Mouse (Mus musculus) intestine, embryonic 15.5 days (tissue): ENCODE results near the gene Cd63. TPM values are rescaled to one million over a fixed set of nuclear protein-coding genes. Genes with fewer than 3 reads are reported as not detected.

Experiments
- ATAC-seq: fragments of 200-750 bp; cut with Nextera tagmentation; 2 replicates; pipeline ENCODE4 v1.8.0; 2017; ENCODE audit warnings: moderate TSS enrichment, moderate library complexity
- H3K27ac ChIP-seq: fragments of 300-500 bp; sonication (generic); 2 replicates; pipeline ENCODE4 v1.5.1; 2015; ENCODE audit warnings: mild to moderate bottlenecking, inconsistent platforms
- H3K27me3 ChIP-seq: fragments of 300-500 bp; sonication (generic); replicated peaks from 2 replicates; pipeline ENCODE4 v1.6.1; 2015; ENCODE audit warnings: inconsistent platforms
- H3K36me3 ChIP-seq: fragments of 300-500 bp; sonication (generic); 2 replicates; pipeline ENCODE4 v1.6.1; 2015; ENCODE audit warnings: inconsistent platforms
- H3K4me1 ChIP-seq: fragments of 300-500 bp; sonication (generic); replicated peaks from 2 replicates; pipeline ENCODE4 v1.6.1; 2015; ENCODE audit warnings: inconsistent platforms
- H3K4me2 ChIP-seq: fragments of 300-500 bp; sonication (generic); replicated peaks from 2 replicates; pipeline ENCODE4 v1.6.1; 2015; ENCODE audit warnings: mild to moderate bottlenecking, inconsistent platforms
- H3K4me3 ChIP-seq: fragments of 300-500 bp; sonication (generic); replicated peaks from 2 replicates; pipeline ENCODE4 v1.5.1; 2015; ENCODE audit warnings: inconsistent platforms
- H3K9ac ChIP-seq: fragments of 300-500 bp; sonication (generic); 2 replicates; pipeline ENCODE4 v1.6.1; 2015; ENCODE audit warnings: inconsistent platforms
- H3K9me3 ChIP-seq: fragments of 300-500 bp; sonication (generic); 2 replicates; pipeline ENCODE4 v1.6.1; 2016; ENCODE audit warnings: inconsistent platforms
- WGBS: fragments of 180-500 bp; shearing (Covaris S2); methylation state at CpG from one replicate; pipeline ENCODE4 v1.1.7; 2015; 5-methylcytosine and 5-hydroxymethylcytosine counted together
- polyA plus RNA-seq: library from polyadenylated mRNA; unstranded; fragments of >200 nt; fragmentation: Nextera tagmentation; extraction: Ambion mirVana; gene quantifications from 2 replicates; pipeline ENCODE4 v1.2.1, GENCODE M21; 2015

Gene Cd63
- polyA plus RNA-seq, 1 experiment from 2014 or later: 708 TPM

DNA sequence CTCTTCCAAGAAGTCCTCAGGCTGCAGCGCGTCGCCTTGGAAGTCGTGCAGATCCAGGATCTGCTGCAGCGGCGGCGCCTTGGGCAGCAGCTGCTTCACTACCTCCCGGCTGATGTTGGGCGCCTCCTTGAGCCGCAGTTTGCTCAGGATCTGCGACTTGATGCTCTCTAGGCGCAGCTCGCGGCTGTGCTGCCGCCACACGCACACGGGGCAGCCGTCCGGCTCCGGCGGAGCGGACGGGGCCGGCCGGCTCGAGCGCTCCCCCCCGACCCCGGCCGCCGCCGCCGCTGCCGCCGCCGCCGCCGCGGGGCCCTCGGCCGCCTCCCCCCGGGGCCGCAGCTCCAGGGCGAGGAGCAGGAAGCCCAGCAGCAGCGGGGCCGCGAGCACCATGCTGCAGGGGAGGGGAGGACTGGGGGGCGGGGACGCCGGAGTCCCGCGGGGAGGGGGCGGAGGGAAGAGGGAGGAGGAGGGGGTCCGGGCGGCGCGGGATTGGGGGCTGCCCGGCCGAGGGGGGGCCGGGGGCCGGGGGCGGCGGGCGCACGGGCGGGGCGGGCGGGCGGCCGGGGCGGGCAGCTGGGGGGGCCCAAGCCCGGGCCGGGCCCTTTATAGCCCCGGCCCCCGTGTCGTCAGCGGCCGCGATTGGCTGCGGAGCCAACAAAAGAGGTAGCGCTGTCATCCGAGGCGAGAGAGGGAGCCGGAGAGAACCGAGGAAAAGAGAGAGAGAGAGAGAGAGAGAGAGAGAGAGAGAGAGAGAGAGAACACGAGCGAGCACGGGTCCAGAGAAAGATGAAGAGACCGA, 9.3 kb upstream of the Cd63 start, which contains the start of gene Gdf11:
Gene Gdf11, minus strand, starts transcription at position 423 of the 799 bp plus-strand sequence.
- peaks cover 11% of the 10 kb centered on the region for H3K27me3 ChIP-seq
- WGBS: under 1% methylated on average over 63 of the region's 89 CpGs
- H3K4me1 ChIP-seq: peaks cover 29% of the 10 kb centered on the region
- H3K4me3 ChIP-seq: peak within 1 kb of the TSS; percentile 75
- peak within 1 kb of the TSS; percentile 92 for H3K4me2 ChIP-seq
- H3K9me3 ChIP-seq: no peaks in the 10 kb centered on the region
- peak; percentile 84 for ATAC-seq
- H3K9ac ChIP-seq: peak within 1 kb of the TSS; percentile 71
- H3K27ac ChIP-seq: peak within 1 kb of the TSS; percentile 91
- no peaks in the 10 kb centered on the region for H3K36me3 ChIP-seq

DNA sequence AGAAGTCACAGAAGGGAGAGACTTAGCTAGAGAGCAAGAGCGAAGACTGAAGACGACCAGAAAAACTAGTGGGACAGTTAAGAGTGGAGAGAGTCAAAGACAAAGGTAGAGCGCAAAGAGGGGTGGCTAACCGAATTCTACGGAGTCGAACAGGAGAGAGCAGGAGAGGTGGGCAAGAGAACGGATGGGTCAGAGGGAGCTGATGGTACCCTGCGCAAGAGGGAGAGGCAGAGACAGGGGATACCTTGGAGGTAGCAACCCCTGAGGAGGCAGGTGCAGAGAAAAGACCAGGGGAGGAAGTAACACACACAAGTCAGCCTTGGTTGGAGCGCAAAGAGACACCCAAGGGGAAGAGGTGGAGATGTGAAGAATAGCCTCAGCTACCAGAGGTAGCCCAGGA, 8.5 kb upstream of the Cd63 start:
- H3K36me3 ChIP-seq: no peaks in the 10 kb centered on the region
- H3K9ac ChIP-seq: peak overlapping the region; percentile 71
- peak overlapping the region; percentile 75 for H3K4me3 ChIP-seq
- H3K27me3 ChIP-seq: peaks cover 14% of the 10 kb centered on the region
- H3K27ac ChIP-seq: peak overlapping the region; percentile 91
- peaks cover 29% of the 10 kb centered on the region for H3K4me1 ChIP-seq
- ATAC-seq: no peak
- H3K9me3 ChIP-seq: no peaks in the 10 kb centered on the region
- 6% methylated on average over 9 of the region's 9 CpGs for WGBS
- H3K4me2 ChIP-seq: peak overlapping the region; percentile 92

DNA sequence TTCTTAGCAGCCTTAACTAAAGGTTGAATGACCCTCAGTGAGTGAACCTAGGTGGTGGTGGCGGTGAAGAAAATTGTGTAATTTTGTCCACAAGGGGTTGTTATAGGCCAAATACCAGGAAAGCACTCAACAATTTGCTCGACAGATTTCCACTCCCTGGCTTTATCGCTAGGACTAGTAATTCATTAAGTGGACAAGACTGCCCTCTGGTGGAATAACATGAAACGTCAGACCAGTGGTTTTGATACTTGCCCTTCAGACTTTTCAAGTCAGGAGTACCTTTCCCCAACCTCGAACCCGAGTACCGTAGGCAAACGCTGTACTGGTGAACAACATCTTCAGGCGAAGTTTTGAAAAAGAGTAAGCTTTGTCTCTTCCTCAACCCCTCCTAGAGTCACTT, 5.4 kb upstream of the Cd63 start:
- ATAC-seq: peak; percentile 21; the same call in 1 of the 2 replicates
- no peak overlapping the region for H3K4me3 ChIP-seq
- H3K27me3 ChIP-seq: peaks cover 14% of the 10 kb centered on the region
- no peak overlapping the region for H3K9ac ChIP-seq
- under 1% methylated on average over 9 of the region's 9 CpGs for WGBS
- H3K27ac ChIP-seq: no peak overlapping the region
- H3K36me3 ChIP-seq: no peaks in the 10 kb centered on the region
- H3K4me2 ChIP-seq: peak overlapping the region; percentile 33
- H3K9me3 ChIP-seq: no peaks in the 10 kb centered on the region
- H3K4me1 ChIP-seq: peaks cover 11% of the 10 kb centered on the region

DNA sequence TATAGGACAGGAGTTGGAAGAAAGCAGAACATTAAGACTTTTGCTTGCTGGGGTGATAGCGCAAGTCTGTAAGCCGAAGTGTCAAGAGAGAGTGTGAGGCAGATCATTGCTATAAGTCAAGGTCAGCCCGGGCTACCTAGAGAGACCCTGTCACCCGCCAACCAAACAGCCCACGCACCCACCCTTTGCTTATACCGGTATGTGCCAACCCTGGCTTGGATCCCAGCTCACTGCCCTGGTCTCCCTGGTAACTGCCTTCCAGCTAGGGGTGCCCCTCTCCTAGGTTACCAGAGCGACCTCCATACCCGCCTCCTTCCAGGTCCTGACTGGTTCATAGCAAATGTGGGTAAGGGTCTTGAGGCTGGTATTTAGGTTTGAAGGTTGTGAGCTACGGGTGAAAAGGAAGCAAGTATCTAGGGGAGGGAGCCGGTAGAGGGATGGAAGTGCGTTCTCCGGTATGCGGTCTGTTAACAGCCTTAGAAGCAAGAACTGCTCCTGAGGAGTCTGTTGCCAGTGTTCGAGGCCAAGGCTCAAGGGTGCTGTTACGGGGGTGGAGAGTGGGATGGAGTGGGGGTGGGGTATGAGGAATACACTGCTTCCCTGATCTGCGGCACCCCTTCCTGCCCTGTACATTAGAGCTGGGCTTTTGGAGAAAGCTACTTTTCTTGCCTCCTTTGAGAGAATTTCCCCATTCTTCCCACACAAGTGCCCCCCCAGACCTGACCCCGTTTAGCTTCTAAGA, 4.7 kb upstream of the Cd63 start:
- H3K4me1 ChIP-seq: peaks cover 8% of the 10 kb centered on the region; the same call in 1 of the 2 replicates
- peak overlapping the region; percentile 33 for H3K4me2 ChIP-seq
- H3K27me3 ChIP-seq: peaks cover 14% of the 10 kb centered on the region
- no peaks in the 10 kb centered on the region for H3K9me3 ChIP-seq
- no peak for ATAC-seq
- no peaks in the 10 kb centered on the region for H3K36me3 ChIP-seq
- H3K4me3 ChIP-seq: no peak overlapping the region
- H3K9ac ChIP-seq: no peak overlapping the region
- WGBS: 5% methylated on average over 17 of the region's 17 CpGs
- H3K27ac ChIP-seq: no peak overlapping the region

DNA sequence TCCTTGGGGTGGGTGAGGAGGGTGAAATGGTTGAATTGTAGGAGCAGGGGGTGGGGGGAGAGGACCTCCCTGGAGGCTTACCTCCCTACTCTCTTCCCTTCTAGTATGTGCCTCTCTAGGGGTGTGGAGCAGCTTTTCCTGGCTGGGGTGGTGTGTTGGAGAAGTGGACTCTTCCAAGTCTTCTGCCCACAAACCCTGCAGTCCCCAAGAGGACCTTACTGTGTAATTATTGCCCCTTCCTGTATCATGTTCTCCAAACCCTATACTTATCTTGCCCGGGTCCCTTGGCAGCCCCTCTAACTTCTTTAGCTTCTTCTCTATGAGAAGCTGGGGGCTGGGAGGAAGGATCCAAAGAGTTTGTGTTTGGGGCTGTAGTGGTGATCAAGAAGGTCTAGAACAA, 4.0 kb upstream of the Cd63 start:
- Histone ChIP-seq H3K27ac (no peak overlapping the region), H3K4me3 (no peak overlapping the region), H3K9me3 (no peaks in the 10 kb centered on the region), H3K4me1 (peaks cover 8% of the 10 kb centered on the region; the same call in 1 of the 2 replicates), H3K36me3 (no peaks in the 10 kb centered on the region), H3K4me2 (no peak overlapping the region), H3K27me3 (peaks cover 14% of the 10 kb centered on the region), H3K9ac (no peak overlapping the region)
- ATAC-seq: no peak
- WGBS: 50% methylated on average over 1 of the region's 1 CpGs

DNA sequence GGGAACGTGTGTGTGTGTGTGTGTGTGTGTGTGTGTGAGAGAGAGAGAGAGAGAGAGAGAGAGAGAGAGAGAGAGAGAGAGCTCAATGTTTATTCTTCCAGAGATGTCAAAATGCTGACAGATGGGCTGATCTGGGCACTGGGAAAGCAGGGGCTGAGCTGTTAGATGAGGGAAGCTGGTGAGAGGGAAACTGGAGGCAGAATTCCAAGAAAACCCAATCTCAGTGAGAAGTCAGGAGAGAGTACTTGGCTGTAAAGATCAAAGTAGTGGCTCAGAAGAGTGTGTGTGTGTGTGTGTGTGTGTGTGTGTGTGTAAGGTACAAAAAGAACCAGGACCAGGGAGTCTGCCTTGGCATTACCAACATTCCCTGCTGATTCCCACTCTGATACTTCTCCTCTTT, 3.3 kb upstream of the Cd63 start:
- no peaks in the 10 kb centered on the region for H3K36me3 ChIP-seq
- H3K9me3 ChIP-seq: no peaks in the 10 kb centered on the region
- WGBS: 5% methylated on average over 1 of the region's 1 CpGs
- no peak overlapping the region for H3K4me3 ChIP-seq
- peaks cover 11% of the 10 kb centered on the region for H3K27me3 ChIP-seq
- no peak overlapping the region for H3K27ac ChIP-seq
- H3K9ac ChIP-seq: no peak overlapping the region
- H3K4me2 ChIP-seq: no peak overlapping the region
- no peak for ATAC-seq
- H3K4me1 ChIP-seq: 0 out of 2 replicates have a peak, but pooled peaks cover 8% of the 10 kb centered on the region

DNA sequence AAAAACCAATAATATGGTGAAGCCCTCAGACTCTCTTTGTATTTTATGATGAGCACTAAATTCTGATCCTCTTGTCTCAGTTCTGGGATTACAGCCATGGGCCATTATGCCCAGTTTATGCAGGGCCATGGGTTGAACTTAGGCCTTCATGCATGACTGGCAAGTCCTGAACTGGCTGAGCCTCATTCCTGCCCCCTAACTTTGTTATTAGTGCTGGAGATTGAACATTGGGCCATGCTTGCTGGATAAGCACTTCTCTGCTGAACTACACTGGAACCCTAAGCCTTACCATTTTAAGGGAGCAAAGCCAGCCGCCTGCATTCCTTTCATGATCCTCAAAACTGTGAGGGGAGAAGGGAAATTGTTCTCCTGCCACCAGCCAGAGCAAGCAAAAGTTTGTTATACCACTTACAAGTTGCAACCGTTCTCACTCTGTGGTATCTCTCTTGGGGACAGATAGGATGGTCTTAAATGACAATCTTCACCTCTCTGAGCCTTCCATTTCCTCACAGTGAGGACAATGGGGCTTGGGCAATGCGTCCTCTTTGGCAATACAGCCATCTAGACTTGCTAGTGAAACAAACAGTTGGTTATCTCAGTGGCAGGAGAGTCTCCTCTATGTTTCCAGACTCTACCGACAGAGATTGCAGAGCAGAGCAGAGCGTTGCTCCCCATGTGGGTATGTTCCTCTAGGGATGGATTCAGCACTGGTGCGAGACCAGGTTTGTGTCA, 864 bp upstream of the Cd63 start:
- no peak for ATAC-seq
- Histone ChIP-seq H3K4me3 (no peak overlapping the region), H3K27ac (no peak overlapping the region)

DNA sequence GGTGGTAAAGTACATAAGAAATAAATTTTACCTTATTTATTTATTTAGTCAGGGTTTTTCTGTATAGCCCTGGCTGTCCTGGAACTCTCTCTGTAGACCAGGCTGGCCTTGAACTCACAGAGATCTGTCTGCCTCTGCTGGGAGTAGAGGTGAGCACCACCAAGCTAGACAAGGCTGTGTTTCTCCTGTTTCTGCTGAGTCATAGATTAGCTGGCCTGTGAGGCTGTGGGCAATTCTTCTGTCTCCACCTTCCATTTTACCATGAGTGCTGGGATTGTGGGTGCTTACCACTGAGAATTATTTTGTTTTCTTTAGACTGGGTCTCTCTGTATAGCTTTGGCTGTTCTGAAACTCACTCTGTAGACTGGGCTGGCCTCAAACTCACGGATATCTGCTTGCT, 620 bp downstream of the Cd63 start:
- no peak overlapping the region for H3K27ac ChIP-seq
- H3K4me3 ChIP-seq: no peak overlapping the region
- H3K4me1 ChIP-seq: no peaks in the 10 kb centered on the region
- H3K4me2 ChIP-seq: no peak overlapping the region
- no peaks in the 10 kb centered on the region for H3K9me3 ChIP-seq
- no peak for ATAC-seq
- H3K27me3 ChIP-seq: peaks cover 5% of the 10 kb centered on the region
- no peak overlapping the region for H3K9ac ChIP-seq
- 80% methylated on average over 1 of the region's 1 CpGs for WGBS
- no peaks in the 10 kb centered on the region for H3K36me3 ChIP-seq

More for the DNA sequence above, 864 bp upstream of the Cd63 start:
- H3K27me3 ChIP-seq: peaks cover 10% of the 10 kb centered on the region
- H3K9ac ChIP-seq: no peak overlapping the region
- 0 out of 2 replicates have a peak, but pooled peaks cover 8% of the 10 kb centered on the region for H3K4me1 ChIP-seq
- no peak overlapping the region for H3K4me2 ChIP-seq
- H3K9me3 ChIP-seq: no peaks in the 10 kb centered on the region
- no peaks in the 10 kb centered on the region for H3K36me3 ChIP-seq
- 77% methylated on average over 6 of the region's 6 CpGs for WGBS

DNA sequence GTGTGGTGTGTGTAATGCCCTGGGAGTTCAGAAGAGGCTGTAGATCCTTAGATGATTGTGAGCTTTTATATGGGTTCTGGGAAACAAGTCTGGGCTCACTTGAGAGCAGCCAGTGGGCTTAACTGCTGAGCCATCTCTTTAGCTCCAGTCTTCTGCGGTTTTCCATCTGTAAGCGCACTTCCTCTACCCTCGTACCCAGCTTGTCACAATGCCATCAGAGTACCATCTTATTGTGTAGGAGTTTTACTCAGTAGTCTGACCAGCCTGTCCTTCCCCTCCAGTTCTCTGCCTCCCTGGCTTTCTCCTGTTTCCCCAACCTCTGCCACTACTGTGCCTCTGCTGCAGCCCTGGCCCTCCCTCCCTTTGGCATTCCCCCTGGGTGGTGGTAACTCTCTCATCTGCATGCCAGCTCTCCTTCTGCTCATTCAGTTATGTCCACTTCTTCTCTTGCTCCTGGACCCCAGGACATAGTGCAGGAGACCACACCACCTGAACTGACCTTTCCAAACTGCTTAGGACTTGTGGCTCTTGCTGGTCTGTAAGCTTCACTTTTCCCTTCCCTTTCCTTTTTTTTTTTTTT, 1.7 kb downstream of the Cd63 start:
- WGBS: 81% methylated on average over 3 of the region's 3 CpGs
- Histone ChIP-seq H3K9me3 (no peaks in the 10 kb centered on the region), H3K27me3 (no peaks in the 10 kb centered on the region), H3K4me2 (no peak overlapping the region), H3K4me3 (no peak overlapping the region), H3K9ac (no peak overlapping the region), H3K36me3 (no peaks in the 10 kb centered on the region), H3K4me1 (no peaks in the 10 kb centered on the region), H3K27ac (no peak overlapping the region)
- ATAC-seq: no peak

DNA sequence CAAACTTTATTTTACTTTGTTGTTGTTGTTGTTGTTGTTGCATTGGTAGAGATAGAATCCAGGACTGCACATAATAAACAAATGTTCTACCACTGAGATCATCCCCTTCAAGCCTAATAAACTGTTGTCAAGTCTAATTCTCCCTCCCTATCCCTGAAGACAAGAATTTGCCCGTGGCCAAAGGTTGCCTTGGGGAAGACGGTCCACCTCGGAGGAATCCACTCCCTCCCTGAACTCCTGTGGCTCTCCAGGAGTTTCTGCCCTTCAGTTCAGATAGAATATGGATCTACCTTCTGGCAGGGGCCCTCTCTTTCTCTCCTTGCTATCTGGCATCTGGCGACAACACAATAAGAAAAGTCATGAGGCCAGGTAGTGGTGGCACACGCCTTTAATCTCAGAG, 4.0 kb downstream of the Cd63 start:
- H3K27ac ChIP-seq: no peak overlapping the region
- H3K36me3 ChIP-seq: no peaks in the 10 kb centered on the region
- WGBS: 70% methylated on average over 5 of the region's 5 CpGs
- no peak overlapping the region for H3K4me3 ChIP-seq
- no peak overlapping the region for H3K9ac ChIP-seq
- H3K27me3 ChIP-seq: no peaks in the 10 kb centered on the region
- H3K4me1 ChIP-seq: peaks cover 9% of the 10 kb centered on the region; the same call in 1 of the 2 replicates
- H3K9me3 ChIP-seq: no peaks in the 10 kb centered on the region
- no peak for ATAC-seq
- no peak overlapping the region for H3K4me2 ChIP-seq

DNA sequence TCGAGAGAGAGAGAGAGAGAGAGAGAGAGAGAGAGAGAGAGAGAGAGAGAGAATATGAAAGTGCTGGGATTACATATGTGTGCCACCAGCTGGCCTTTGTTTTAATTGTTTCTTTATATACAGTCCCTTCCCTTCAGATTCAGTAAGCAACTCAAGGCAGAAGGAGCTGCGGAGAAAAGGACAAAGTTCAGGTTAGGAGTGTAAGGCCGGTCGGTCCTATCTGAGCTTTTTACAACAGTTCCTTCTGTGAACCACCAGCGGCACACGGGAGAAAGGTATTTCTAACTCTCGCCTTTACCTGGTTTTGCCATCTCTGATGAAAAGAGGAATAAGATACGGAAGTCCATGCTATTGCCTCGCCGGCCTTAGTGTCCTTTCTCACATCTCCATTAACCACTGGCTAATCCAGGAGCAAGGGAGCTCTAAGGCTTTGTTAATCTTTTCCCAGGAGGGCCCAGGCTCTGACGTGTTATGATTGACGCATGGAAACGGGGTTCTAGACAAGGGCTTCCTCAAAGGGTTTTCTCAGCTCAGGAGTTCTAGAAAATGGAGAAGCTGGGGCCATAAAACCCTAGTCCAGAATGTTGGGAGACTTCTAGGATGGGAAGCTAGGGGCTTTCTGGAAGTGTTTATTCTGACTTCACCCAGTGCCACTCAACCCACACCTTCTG, 8.1 kb downstream of the Cd63 start:
- Histone ChIP-seq H3K4me1 (peaks cover 21% of the 10 kb centered on the region), H3K4me2 (peak overlapping the region; percentile 84), H3K9ac (peak overlapping the region; percentile 90), H3K9me3 (no peaks in the 10 kb centered on the region), H3K27me3 (no peaks in the 10 kb centered on the region), H3K36me3 (peaks cover 6% of the 10 kb centered on the region), H3K4me3 (peak overlapping the region; percentile 75), H3K27ac (peak overlapping the region; percentile 92)
- 47% methylated on average over 13 of the region's 13 CpGs for WGBS
- peak; percentile 56 for ATAC-seq
